Mouse (Mus musculus) brain, adult 10 weeks (tissue): ENCODE data around the gene Sulf2. TPM values are rescaled to one million over a fixed set of nuclear protein-coding genes. Genes with fewer than 3 reads are reported as not detected.

Experiments
- polyA plus RNA-seq: library from polyadenylated mRNA; stranded (reverse); fragments of 350-450 nt; fragmentation: Illumina TruSeq; extraction: RNeasy Lipid Tissue Mini Kit (QIAGEN cat#74804); gene quantifications from one replicate; pipeline ENCODE4 v1.2.3, GENCODE M21; 2015; ENCODE audit warnings: low read depth, low replicate concordance

Gene Sulf2
- polyA plus RNA-seq = 50.8 TPM

GRCm38 (mm10) chr2:166155454-166155815 is at the start of gene Sulf2:
TSS of gene Sulf2 (minus strand) at chr2:166155663.

Other genes starting within 250 kb of the Sulf2 start
- 18.1 TPM for gene Ncoa3, start 163.0 kb downstream of the Sulf2 start, polyA plus RNA-seq